Comparison of ENCODE assay signal across 7 mouse cellular contexts in genomic region chr4:145570461-145570860, GRCm38 (mm10). TPM values are rescaled to one million over a fixed set of nuclear protein-coding genes. Genes with fewer than 3 reads are reported as not detected.
DNase-seq lines count a peak whose midpoint lies in the region.
"Had no signal": no experiment of that assay in that cellular context is flagged by ENCODE, and none has a peak within 500 bp of the region (broad histone marks: within the 10 kb centered on the region; RNA-seq: fewer than 3 reads in every experiment).

No protein-coding gene starts in this region.

- peak; percentile 39 to 82 for DNase-seq in adrenal gland, adult (ENCODE audit: inconsistent age in 2 of 2, low spot score in 1 of 2)
- DNase-seq in adrenal gland, adult 2 months, result peak; percentile 64
- DNase-seq in adrenal gland, adult 8-10 months, result peak; percentile 60
- peak; percentile 22 to 37 for DNase-seq in adrenal gland, postnatal 36 days
- DNase-seq in heart, adult 11 months, result peak; percentile 43

RNA-seq across cellular contexts. Expression of gene Gm13212, which starts 14.5 kb away (rescaled TPM):
- 1 to 10 TPM in 1 of 2 experiments, under 1 TPM in 1; 0.73 to 4.5 TPM for total RNA-seq in adrenal gland, adult 2 months (2021)
- polyA plus RNA-seq in adrenal gland, adult 2 months (2012; rRNA removed), result not detected in 2 replicates
- 1 to 10 TPM in 3 of 4 experiments, under 1 TPM in 1; 0.77 to 1.7 (median 1.2) TPM for total RNA-seq in adrenal gland, adult 8-10 months (2022)
- total RNA-seq in adrenal gland, postnatal 36 days (2021), result 1 to 10 TPM; 1.2 to 3.4 TPM
- polyA plus RNA-seq: Patski had no signal

RNA-seq across cellular contexts. Expression of gene Zfp990, which starts 59.9 kb away (rescaled TPM):
- under 1 TPM; 0.48 to 0.75 TPM for total RNA-seq in adrenal gland, adult 2 months (2021)
- polyA plus RNA-seq in adrenal gland, adult 2 months (2012; rRNA removed), result not detected in 2 replicates
- 1 to 10 TPM in 2 of 4 experiments, under 1 TPM in 2; 0.49 to 1.8 (median 1.0) TPM for total RNA-seq in adrenal gland, adult 8-10 months (2022)
- 1 to 10 TPM in 1 of 2 experiments, under 1 TPM in 1; 0.86 to 1.2 TPM for total RNA-seq in adrenal gland, postnatal 36 days (2021)
- polyA plus RNA-seq: cerebellum, adult 2 months had no signal

Comparison
In these comparisons a context has a peak if more than half of its experiments do, and no peak if none do; other contexts are left out.
1. Peak in every context shown above with its lines: DNase-seq.